Mouse (Mus musculus) heart, embryonic 15.5 days (tissue): ENCODE data around the gene Pik3r1. TPM values are rescaled to one million over a fixed set of nuclear protein-coding genes. Genes with fewer than 3 reads are reported as not detected.

Experiments
- ATAC-seq: fragments of 200-750 bp; cut with Nextera tagmentation; replicated peaks from 2 replicates; pipeline ENCODE4 v1.8.0; 2017; ENCODE audit warnings: low read depth, moderate TSS enrichment; ENCODE audit not compliant: insufficient number of reproducible peaks, insufficient read depth, low FRiP score
- H3K27ac ChIP-seq: fragments of 300-500 bp; sonication (generic); 2 replicates; pipeline ENCODE4 v1.5.1; 2015; ENCODE audit warnings: mild to moderate bottlenecking, inconsistent platforms
- H3K27me3 ChIP-seq: fragments of 300-500 bp; sonication (generic); 2 replicates; pipeline ENCODE4 v1.6.1; 2015; ENCODE audit warnings: inconsistent platforms
- H3K36me3 ChIP-seq: fragments of 300-500 bp; sonication (generic); 2 replicates; pipeline ENCODE4 v1.6.1; 2015; ENCODE audit warnings: mild to moderate bottlenecking, inconsistent platforms
- H3K4me1 ChIP-seq: fragments of 300-500 bp; sonication (generic); replicated peaks from 2 replicates; pipeline ENCODE4 v1.6.1; 2015; ENCODE audit warnings: inconsistent platforms
- H3K4me2 ChIP-seq: fragments of 300-500 bp; sonication (generic); 2 replicates; pipeline ENCODE4 v1.6.1; 2015; ENCODE audit warnings: inconsistent platforms, mild to moderate bottlenecking, moderate library complexity
- H3K4me3 ChIP-seq: fragments of 300-500 bp; sonication (generic); 2 replicates; pipeline ENCODE4 v1.5.1; 2015; ENCODE audit warnings: mild to moderate bottlenecking, inconsistent platforms
- H3K9ac ChIP-seq: fragments of 300-500 bp; sonication (generic); 2 replicates; pipeline ENCODE4 v1.6.1; 2015; ENCODE audit warnings: mild to moderate bottlenecking, inconsistent platforms
- H3K9me3 ChIP-seq: fragments of 300-500 bp; sonication (generic); replicated peaks from 2 replicates; pipeline ENCODE4 v1.6.1; 2016; ENCODE audit warnings: inconsistent platforms
- WGBS: fragments of 180-500 bp; shearing (Covaris S2); methylation state at CpG from one replicate; pipeline ENCODE4 v1.1.7; 2015; ENCODE audit warnings: mixed read lengths; 5-methylcytosine and 5-hydroxymethylcytosine counted together
- polyA plus RNA-seq: library from polyadenylated mRNA; unstranded; fragments of >200 nt; fragmentation: Nextera tagmentation; extraction: Ambion mirVana; gene quantifications from 2 replicates; pipeline ENCODE4 v1.2.1, GENCODE M21; 2015

Gene Pik3r1
- polyA plus RNA-seq, 1 experiment from 2014 or later = 20.2 TPM

DNA sequence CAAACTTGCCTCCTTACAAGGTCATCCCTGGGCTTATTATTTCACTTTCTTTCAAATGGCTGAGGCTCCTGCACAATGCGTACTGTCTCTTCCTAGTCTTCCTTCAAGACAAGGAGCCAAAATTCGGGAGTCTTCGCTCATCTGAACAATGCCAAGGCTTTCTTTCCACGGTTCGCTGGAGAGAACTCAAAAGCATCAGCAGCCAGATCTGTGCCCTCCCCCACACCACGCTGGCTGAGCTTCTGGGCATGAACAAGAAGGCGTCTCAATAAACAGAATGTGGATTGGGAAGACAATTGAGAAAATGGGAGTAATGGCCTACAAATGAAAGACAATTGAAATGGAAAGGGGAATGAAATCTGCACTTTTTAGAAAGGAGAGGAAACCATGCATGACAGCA, 136.5 kb downstream of the Pik3r1 start:
- Histone ChIP-seq H3K4me3 (no peak overlapping the region), H3K27ac (no peak overlapping the region), H3K9ac (no peak overlapping the region), H3K36me3 (no peaks in the 10 kb centered on the region), H3K27me3 (no peaks in the 10 kb centered on the region), H3K4me1 (no peaks in the 10 kb centered on the region), H3K4me2 (no peak overlapping the region), H3K9me3 (no peaks in the 10 kb centered on the region)
- no peak for ATAC-seq
- WGBS = 79% methylated on average over 7 of the region's 7 CpGs
